Mouse (Mus musculus): ENCODE measurements around the gene Hoxa5. TPM values are rescaled to one million over a fixed set of nuclear protein-coding genes. Genes with fewer than 3 reads are reported as not detected.

Gene Hoxa5
- polyA plus RNA-seq, 1 experiment from 2014 or later, result not detected

- Histone ChIP-seq H3K27ac (replicated peaks) (no peak overlapping the region), H3K4me1 (peaks cover 13% of the 10 kb centered on the region), H3K4me3 (no peak overlapping the region), H3K9ac (replicated peaks) (no peak overlapping the region), H3K9me3 (no peaks in the 10 kb centered on the region), H3K27me3 (peaks cover 98% of the 10 kb centered on the region), H3K36me3 (no peaks in the 10 kb centered on the region), H3K4me2 (replicated peaks) (no peak overlapping the region)
- no peak for ATAC-seq (ENCODE audit: low FRiP score, low read depth)
- WGBS, result 14% methylated on average over 5 of the region's 5 CpGs
Measured at GRCm38 (mm10) chr6:52214271-52214670, 9.9 kb upstream of the Hoxa5 start.

- H3K4me2 ChIP-seq (replicated peaks), result no peak within 1 kb of the TSS
- no peak within 1 kb of the TSS for H3K9ac ChIP-seq (replicated peaks)
- peaks cover 18% of the 10 kb centered on the region for H3K4me1 ChIP-seq
- no peaks in the 10 kb centered on the region for H3K9me3 ChIP-seq
- ATAC-seq (ENCODE audit: low FRiP score, low read depth), result no peak
- H3K27me3 ChIP-seq, result peaks cover 98% of the 10 kb centered on the region
- H3K4me3 ChIP-seq, result no peak within 1 kb of the TSS; the same call in 1 of the 2 replicates
- H3K27ac ChIP-seq (replicated peaks), result no peak within 1 kb of the TSS
- no peaks in the 10 kb centered on the region for H3K36me3 ChIP-seq
- 2% methylated on average over 38 of the region's 38 CpGs for WGBS
Measured at GRCm38 (mm10) chr6:52213119-52213986, 9.0 kb upstream of the Hoxa5 start, which contains the start of the genes Hoxa3 and Gm28308. Hoxa3 (minus strand) TSS chr6:52213336. Gm28308 (minus strand) TSS chr6:52213339.

GRCm38 (mm10) chr6:52212556-52213118, 8.2 kb upstream of the Hoxa5 start:
- Histone ChIP-seq H3K9ac (replicated peaks) (no peak overlapping the region), H3K4me3 (no peak overlapping the region)
- WGBS, result under 1% methylated on average over 22 of the region's 22 CpGs

GRCm38 (mm10) chr6:52211961-52212360, 7.6 kb upstream of the Hoxa5 start:
- no peak overlapping the region for H3K9ac ChIP-seq (replicated peaks)
- H3K27ac ChIP-seq (replicated peaks), result no peak overlapping the region
- ATAC-seq (ENCODE audit: low FRiP score, low read depth), result no peak
- 4% methylated on average over 13 of the region's 13 CpGs for WGBS
- no peaks in the 10 kb centered on the region for H3K9me3 ChIP-seq
- H3K4me3 ChIP-seq, result no peak overlapping the region
- H3K27me3 ChIP-seq, result peaks cover 98% of the 10 kb centered on the region
- H3K4me2 ChIP-seq (replicated peaks), result no peak overlapping the region
- H3K4me1 ChIP-seq, result peaks cover 10% of the 10 kb centered on the region
- no peaks in the 10 kb centered on the region for H3K36me3 ChIP-seq

More at GRCm38 (mm10) chr6:52212556-52213118, 8.2 kb upstream of the Hoxa5 start:
- H3K27me3 ChIP-seq, result peaks cover 98% of the 10 kb centered on the region
- no peaks in the 10 kb centered on the region for H3K9me3 ChIP-seq
- ATAC-seq (ENCODE audit: low FRiP score, low read depth), result no peak
- H3K4me1 ChIP-seq, result peaks cover 17% of the 10 kb centered on the region
- no peak overlapping the region for H3K27ac ChIP-seq (replicated peaks)
- no peak overlapping the region for H3K4me2 ChIP-seq (replicated peaks)
- H3K36me3 ChIP-seq, result no peaks in the 10 kb centered on the region

- H3K9ac ChIP-seq (replicated peaks), result no peak overlapping the region
- peaks cover 8% of the 10 kb centered on the region; the same call in 1 of the 2 replicates for H3K4me1 ChIP-seq
- no peak overlapping the region for H3K4me2 ChIP-seq (replicated peaks)
- peaks cover 98% of the 10 kb centered on the region for H3K27me3 ChIP-seq
- no peak overlapping the region for H3K27ac ChIP-seq (replicated peaks)
- ATAC-seq (ENCODE audit: low FRiP score, low read depth), result peak; percentile 34
- no peaks in the 10 kb centered on the region for H3K9me3 ChIP-seq
- H3K4me3 ChIP-seq, result no peak overlapping the region
- no peaks in the 10 kb centered on the region for H3K36me3 ChIP-seq
- WGBS, result under 1% methylated on average over 37 of the region's 37 CpGs
Measured at GRCm38 (mm10) chr6:52211170-52211935, 7.0 kb upstream of the Hoxa5 start.

- WGBS, result 9% methylated on average over 12 of the region's 12 CpGs
- ATAC-seq (ENCODE audit: low FRiP score, low read depth), result no peak
- peaks cover 98% of the 10 kb centered on the region for H3K27me3 ChIP-seq
Measured at GRCm38 (mm10) chr6:52209685-52210046, 5.3 kb upstream of the Hoxa5 start.

GRCm38 (mm10) chr6:52208868-52209684, 4.7 kb upstream of the Hoxa5 start:
- 0 out of 2 replicates have a peak overlapping the region, but pooled peaks have one; percentile 13 for H3K4me3 ChIP-seq
- H3K4me2 ChIP-seq (replicated peaks), result peak overlapping the region; percentile 13; the same call in 1 of the 2 replicates
- H3K36me3 ChIP-seq, result no peaks in the 10 kb centered on the region
- ATAC-seq (ENCODE audit: low FRiP score, low read depth), result no peak
- H3K9me3 ChIP-seq, result no peaks in the 10 kb centered on the region
- peaks cover 14% of the 10 kb centered on the region; the same call in 1 of the 2 replicates for H3K4me1 ChIP-seq
- 5% methylated on average over 18 of the region's 18 CpGs for WGBS
- no peak overlapping the region for H3K27ac ChIP-seq (replicated peaks)
- H3K27me3 ChIP-seq, result peaks cover 98% of the 10 kb centered on the region
- no peak overlapping the region for H3K9ac ChIP-seq (replicated peaks)

More at GRCm38 (mm10) chr6:52209685-52210046, 5.3 kb upstream of the Hoxa5 start:
- Histone ChIP-seq H3K9ac (replicated peaks) (no peak overlapping the region), H3K36me3 (no peaks in the 10 kb centered on the region), H3K4me3 (no peak overlapping the region), H3K4me2 (replicated peaks) (no peak overlapping the region), H3K27ac (replicated peaks) (no peak overlapping the region), H3K9me3 (no peaks in the 10 kb centered on the region), H3K4me1 (peaks cover 8% of the 10 kb centered on the region; the same call in 1 of the 2 replicates)

GRCm38 (mm10) chr6:52208072-52208867, 3.9 kb upstream of the Hoxa5 start, which contains the start of gene Hoxa6:
Hoxa6 (minus strand) TSS chr6:52208722.
- Histone ChIP-seq H3K27ac (replicated peaks) (no peak within 1 kb of the TSS), H3K9me3 (no peaks in the 10 kb centered on the region), H3K9ac (replicated peaks) (no peak within 1 kb of the TSS), H3K4me3 (0 out of 2 replicates have a peak within 1 kb of the TSS, but pooled peaks have one; percentile 13), H3K4me1 (peaks cover 17% of the 10 kb centered on the region; the same call in 1 of the 2 replicates), H3K4me2 (replicated peaks) (peak within 1 kb of the TSS; percentile 13; the same call in 1 of the 2 replicates), H3K27me3 (peaks cover 99% of the 10 kb centered on the region), H3K36me3 (no peaks in the 10 kb centered on the region)
- ATAC-seq (ENCODE audit: low FRiP score, low read depth), result no peak
- 1% methylated on average over 47 of the region's 47 CpGs for WGBS

GRCm38 (mm10) chr6:52207684-52207976, 3.2 kb upstream of the Hoxa5 start:
- Histone ChIP-seq H3K27ac (replicated peaks) (no peak overlapping the region), H3K4me3 (no peak overlapping the region), H3K36me3 (no peaks in the 10 kb centered on the region), H3K27me3 (peaks cover 99% of the 10 kb centered on the region), H3K4me2 (replicated peaks) (no peak overlapping the region), H3K9ac (replicated peaks) (no peak overlapping the region), H3K4me1 (peaks cover 17% of the 10 kb centered on the region; the same call in 1 of the 2 replicates), H3K9me3 (no peaks in the 10 kb centered on the region)
- ATAC-seq (ENCODE audit: low FRiP score, low read depth), result no peak

- Histone ChIP-seq H3K9ac (replicated peaks) (no peak overlapping the region), H3K9me3 (no peaks in the 10 kb centered on the region), H3K27me3 (peaks cover 98% of the 10 kb centered on the region), H3K27ac (replicated peaks) (no peak overlapping the region), H3K36me3 (no peaks in the 10 kb centered on the region), H3K4me3 (no peak overlapping the region), H3K4me1 (peaks cover 17% of the 10 kb centered on the region; the same call in 1 of the 2 replicates), H3K4me2 (replicated peaks) (no peak overlapping the region)
- 3% methylated on average over 4 of the region's 4 CpGs for WGBS
- no peak for ATAC-seq (ENCODE audit: low FRiP score, low read depth)
Measured at GRCm38 (mm10) chr6:52206882-52207683, 2.7 kb upstream of the Hoxa5 start.
